Mouse (Mus musculus): Measurements from ENCODE around the gene Kat6b.

Kat6b gene

GRCm38 (mm10) chr14:21592985-21593750 is 111.9 kb downstream of the Kat6b start:
- no peak for DNase-seq (ENCODE audit: low spot score)

GRCm38 (mm10) chr14:21599446-21600173 is 118.4 kb downstream of the Kat6b start:
- DNase-seq (ENCODE audit: low spot score) = no peak

DNA sequence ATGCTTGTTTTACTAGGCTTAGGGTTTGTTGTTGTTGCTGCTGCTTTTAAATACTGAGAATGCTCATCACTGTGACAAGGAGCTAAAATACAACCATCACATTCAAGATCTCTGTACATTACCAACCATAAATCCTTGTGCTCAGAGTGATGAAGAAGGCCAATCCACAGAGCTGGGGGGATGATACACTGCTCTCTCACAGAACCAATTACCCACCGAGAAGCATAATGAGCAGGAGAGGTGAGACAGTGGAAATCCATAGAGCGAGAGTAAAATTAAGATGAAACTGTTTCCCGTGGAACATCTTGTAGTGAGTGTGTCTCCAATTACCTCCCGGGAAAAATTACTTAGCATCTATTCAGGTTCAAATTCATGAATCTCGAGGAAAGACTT is 118.9 kb downstream of the Kat6b start:
- DNase-seq (ENCODE audit: low spot score) = no peak

DNA sequence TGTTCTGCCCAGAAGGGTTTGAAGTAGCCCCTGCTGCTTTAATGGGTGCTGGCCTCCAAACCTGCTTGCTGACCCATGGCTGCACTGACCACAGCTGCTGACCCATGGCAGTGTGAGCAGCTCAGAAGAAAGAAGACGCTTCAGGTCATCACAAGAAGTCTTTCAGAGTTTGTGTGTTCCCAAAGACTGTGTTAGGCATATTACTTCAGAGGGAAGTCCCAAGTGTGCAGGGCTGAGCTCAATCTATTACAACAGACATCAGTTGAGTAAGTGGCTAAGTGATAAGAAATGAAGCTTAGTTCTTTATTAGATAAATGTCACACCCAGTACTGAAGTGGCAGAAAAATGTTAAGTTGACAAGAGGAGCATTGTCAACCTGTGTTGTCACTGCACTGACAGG is 119.4 kb downstream of the Kat6b start:
- no peak for DNase-seq (ENCODE audit: low spot score)

DNA sequence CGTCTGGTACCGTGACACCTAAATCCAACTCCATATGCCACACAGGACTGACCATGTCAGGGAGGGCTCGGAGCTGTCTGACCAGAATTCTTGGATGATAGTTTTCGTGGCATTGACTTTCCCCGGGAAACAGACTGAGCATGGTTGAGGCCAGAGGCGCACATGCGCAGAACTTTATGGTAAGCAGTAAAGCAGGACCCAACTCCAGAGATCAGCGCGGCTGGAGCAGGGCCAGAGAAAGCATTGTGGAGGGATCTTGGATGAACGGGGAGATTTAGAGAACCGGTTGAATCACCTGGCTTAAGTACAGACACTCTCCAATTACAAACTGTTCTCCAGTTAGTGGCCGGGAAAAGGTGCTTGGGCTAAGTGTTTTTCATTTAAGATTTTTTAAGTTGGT is 120.9 kb downstream of the Kat6b start:
- no peak for DNase-seq (ENCODE audit: low spot score)

- DNase-seq (ENCODE audit: low spot score) = no peak
These were observed 121.7 kb downstream of the Kat6b start for GRCm38 (mm10) chr14:21602937-21603336.

GRCm38 (mm10) chr14:21607686-21608085 is 126.5 kb downstream of the Kat6b start:
- DNase-seq (ENCODE audit: low spot score) = no peak

DNA sequence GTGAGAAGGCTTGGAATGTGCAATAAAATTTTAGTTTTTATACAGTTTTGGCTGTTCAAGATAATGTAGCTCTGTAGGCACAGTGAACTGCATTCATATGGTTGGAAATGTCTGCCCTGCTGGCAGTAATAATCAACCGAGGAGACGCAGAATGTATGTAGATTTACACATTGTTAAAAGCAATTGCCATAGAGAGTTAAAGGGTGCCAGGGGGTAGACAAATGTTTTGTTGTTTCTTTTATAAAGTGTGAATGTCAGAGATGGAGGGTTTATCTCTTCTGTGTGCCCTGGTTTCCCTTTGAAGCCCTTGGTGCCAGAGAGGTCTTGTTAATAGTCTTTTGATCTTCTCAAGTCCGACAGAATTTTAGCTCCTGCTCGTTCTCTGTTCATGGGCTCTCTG is 127.7 kb downstream of the Kat6b start:
- DNase-seq (ENCODE audit: low spot score) = no peak

- DNase-seq (ENCODE audit: low spot score) = no peak
These were observed 129.0 kb downstream of the Kat6b start for GRCm38 (mm10) chr14:21610224-21610623.

- no peak for DNase-seq (ENCODE audit: low spot score)
These were observed 131.8 kb downstream of the Kat6b start for GRCm38 (mm10) chr14:21613031-21613430.

- DNase-seq (ENCODE audit: low spot score) = no peak
These were observed 132.9 kb downstream of the Kat6b start for GRCm38 (mm10) chr14:21614103-21614502.

- no peak for DNase-seq (ENCODE audit: low spot score)
These were observed 134.6 kb downstream of the Kat6b start for GRCm38 (mm10) chr14:21615853-21616252.

DNA sequence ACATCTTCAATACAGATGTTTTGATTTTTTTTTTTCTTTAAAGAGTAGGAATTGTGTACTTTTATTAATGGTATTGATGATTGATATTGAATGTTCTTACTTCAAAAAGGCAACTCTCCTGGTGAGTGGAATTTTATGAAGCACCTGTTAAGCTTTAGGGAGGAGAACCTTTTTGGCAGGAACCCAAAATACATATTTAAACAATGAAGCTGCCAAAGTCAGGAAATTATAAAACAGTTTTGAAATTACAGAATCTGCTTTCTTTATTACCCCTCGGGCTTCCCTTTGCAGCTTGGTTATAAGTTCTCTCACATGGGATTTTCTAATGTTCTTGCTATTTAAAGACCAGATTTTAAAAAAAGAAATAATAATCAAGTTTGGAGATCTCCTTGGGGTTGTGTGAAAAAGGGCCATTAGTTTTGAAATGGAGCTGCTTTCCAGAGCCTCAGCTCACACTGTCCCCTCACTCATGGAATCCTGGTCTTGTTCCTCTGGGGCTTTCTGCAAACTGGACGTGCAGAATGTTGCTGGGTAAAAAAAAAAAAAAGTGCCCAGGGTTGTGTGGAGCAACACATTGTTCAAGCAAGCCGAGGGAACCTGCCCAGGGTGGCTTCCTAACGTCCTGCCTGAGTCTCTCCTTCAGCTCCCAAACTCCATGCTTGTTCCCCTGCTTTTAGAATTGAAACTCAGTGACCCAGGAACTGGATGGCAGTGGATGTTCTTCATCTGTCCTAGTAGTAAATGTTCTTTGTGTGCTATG is 136.2 kb downstream of the Kat6b start:
- no peak for DNase-seq (ENCODE audit: low spot score)

DNA sequence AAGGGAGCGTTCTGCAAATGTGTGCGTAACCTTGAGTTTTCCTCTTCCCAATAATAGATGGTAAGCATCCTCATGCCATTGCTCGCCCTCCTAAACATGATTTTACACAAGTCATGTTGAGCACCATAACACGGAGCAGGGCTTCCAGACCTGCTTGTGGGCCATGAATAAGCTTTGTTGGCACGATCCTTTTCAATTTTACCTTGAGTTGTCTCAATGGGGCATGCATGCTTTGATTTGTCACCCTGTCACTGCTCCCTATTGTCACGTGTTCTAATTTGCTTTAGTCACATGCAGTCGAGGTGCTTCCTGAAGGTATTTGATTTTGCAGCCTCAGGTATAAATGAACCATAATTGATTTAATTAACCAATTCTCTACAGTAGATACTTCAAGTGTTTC is 138.7 kb downstream of the Kat6b start:
- DNase-seq (ENCODE audit: low spot score) = no peak

- DNase-seq (ENCODE audit: low spot score) = no peak
These were observed 144.7 kb downstream of the Kat6b start for GRCm38 (mm10) chr14:21625946-21626345.

GRCm38 (mm10) chr14:21631665-21632200 is 150.5 kb downstream of the Kat6b start:
- no peak for DNase-seq (ENCODE audit: low spot score)

DNA sequence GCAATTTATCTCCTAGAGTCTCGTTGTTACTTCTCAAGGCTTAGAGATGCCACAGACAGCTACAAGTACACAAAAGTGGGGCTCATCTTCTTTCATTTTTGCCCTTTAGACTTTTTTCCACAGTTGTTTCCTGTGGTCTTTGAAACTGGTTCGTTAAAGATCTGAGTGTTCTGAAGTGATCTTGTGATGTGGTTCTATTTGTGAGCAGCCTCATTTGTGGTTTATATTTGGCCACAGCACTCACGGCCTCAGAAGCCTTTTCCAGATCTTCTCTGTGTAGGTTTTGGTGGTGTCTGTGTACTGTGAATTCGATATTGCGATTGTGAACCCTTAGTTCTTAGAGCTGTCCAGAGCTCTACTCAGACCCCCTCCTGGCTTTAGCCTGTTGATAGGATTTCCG is 155.3 kb downstream of the Kat6b start:
- no peak for DNase-seq (ENCODE audit: low spot score)

GRCm38 (mm10) chr14:21640806-21641435 is 159.7 kb downstream of the Kat6b start:
- no peak for DNase-seq (ENCODE audit: low spot score)

DNA sequence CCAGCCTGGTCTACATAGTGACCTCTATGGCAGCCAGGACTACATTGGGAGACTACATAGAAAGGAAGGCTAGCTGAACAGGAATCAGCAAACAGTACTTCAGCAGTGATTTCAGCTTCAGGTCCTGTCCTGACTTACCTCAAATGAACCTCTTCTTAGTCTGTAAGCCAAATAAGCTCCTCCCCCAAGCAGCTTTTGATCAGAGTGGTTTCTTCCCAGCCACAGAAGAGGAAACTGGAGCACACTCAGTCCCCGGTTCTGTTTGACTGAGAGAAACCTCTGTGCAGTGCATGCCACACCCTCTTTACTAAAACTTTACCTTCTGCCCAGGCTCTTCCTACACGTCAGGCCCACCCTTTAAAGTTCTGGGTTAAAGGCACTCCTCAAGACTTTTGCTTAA is 172.6 kb downstream of the Kat6b start:
- DNase-seq (ENCODE audit: low spot score) = no peak

GRCm38 (mm10) chr14:21659155-21659554 is 177.9 kb downstream of the Kat6b start:
- DNase-seq (ENCODE audit: low spot score) = no peak

DNA sequence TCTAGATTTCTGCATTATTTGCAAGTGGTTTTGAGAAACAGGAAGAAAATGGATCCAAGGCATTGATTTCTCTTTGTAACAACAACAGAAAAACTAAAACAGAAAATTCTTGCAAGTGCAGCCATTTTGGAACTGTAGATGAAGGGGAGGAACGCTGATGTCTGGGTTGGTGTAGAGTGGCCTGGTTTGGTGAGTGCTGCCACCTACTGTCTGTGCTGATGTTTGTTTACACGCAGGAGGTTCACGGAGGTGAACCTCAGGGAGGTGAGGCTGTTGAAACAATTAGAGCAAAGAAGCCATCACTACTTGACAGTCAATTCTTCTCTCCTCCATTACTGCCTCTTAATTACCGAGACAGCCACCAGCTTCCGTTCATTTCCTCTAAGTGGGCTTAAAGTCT is 178.4 kb downstream of the Kat6b start:
- DNase-seq (ENCODE audit: low spot score) = peak; percentile 14

- DNase-seq (ENCODE audit: low spot score) = no peak
These were observed 181.4 kb downstream of the Kat6b start for GRCm38 (mm10) chr14:21662465-21663142.

Data from spleen, adult 12 weeks (tissue).